Mouse (Mus musculus) stomach, postnatal 0 days (tissue): ENCODE results near the gene Rps6kb2.

ENCODE experiments used
- CTCF ChIP-seq: IDR thresholded peaks from 2 replicates; pipeline ENCODE4 v1.5.1; 2016; ENCODE audit warnings: antibody characterized with exemption, low read depth, mild to moderate bottlenecking, moderate library complexity
- EP300 ChIP-seq: optimal IDR thresholded peaks from 2 replicates; pipeline ENCODE3; 2016; ENCODE audit warnings: antibody characterized with exemption

DNA sequence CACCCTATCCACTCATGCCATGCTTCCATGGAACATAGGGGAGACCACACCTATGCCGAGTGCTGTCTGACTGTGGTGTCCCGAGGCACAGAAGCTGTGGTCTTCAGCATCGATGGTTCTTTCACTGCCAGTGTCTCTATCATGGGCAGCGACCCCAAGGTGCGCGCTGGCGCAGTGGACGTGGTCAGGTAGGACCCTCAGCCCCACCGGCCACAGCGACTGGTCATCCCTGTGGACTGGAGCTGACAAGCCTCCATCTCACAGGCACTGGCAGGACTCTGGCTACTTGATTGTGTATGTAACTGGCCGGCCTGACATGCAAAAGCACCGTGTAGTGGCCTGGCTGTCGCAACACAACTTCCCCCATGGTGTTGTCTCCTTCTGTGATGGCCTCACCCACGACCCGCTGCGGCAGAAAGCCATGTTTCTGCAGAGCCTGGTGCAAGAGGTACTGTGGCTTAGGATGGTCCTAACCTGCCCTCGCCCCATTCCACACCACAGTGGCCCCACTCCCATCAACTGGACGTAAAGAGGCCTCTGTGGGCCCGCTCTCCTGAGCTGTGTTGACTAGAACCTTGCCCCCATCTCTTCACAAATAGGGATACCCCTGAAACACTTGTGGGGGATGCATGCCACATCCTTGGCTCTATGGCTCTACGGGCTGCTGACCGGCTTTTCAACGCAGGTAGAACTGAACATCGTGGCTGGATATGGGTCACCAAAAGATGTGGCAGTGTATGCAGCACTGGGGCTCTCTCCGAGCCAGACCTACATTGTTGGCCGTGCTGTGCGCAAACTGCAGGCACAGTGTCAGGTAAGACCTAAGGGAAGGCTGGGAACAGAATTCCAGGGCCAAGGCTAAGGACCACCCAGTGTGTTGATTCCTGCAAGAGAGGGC, 50.8 kb downstream of the Rps6kb2 start:
- TF ChIP-seq CTCF (no peak), EP300 (no peak)
